ENCODE assay signal across 20 mouse cellular contexts in genomic region chr7:64651963-64652362, GRCm38 (mm10).
"Had no signal": no experiment of that assay in that cellular context is flagged by ENCODE, and none has a peak within 500 bp of the region (broad histone marks: within the 10 kb centered on the region; RNA-seq: fewer than 3 reads in every experiment).

No protein-coding gene starts in this region.

- H3K9ac ChIP-seq: kidney, embryonic 15.5 days; limb, embryonic 13.5 days; liver, embryonic 12.5 days; liver, embryonic 15.5 days; lung, embryonic 15.5 days had no signal

- H3K9me3 ChIP-seq: kidney, embryonic 15.5 days; limb, embryonic 10.5 days; limb, embryonic 13.5 days; liver, embryonic 15.5 days; lung, embryonic 15.5 days had no signal

- H3K4me3 ChIP-seq: kidney, embryonic 15.5 days; limb, embryonic 10.5 days; limb, embryonic 13.5 days; liver, embryonic 12.5 days; liver, embryonic 15.5 days; lung, embryonic 15.5 days; megakaryocyte, embryonic 14.5 days had no signal

- H3K27ac ChIP-seq: kidney, embryonic 15.5 days; limb, embryonic 10.5 days; limb, embryonic 13.5 days; liver, embryonic 12.5 days; liver, embryonic 15.5 days; lung, embryonic 15.5 days had no signal

- DNase-seq: kidney, adult 11 months; kidney, adult 8-10 months; kidney, postnatal 10 days; kidney, postnatal 4 days; layer of hippocampus, adult 9-11 months; layer of hippocampus, postnatal 36 days; liver; lung, adult 18-20 months; lung, postnatal 10 days; lung, postnatal 36 days; thymus, adult 18-20 months; thymus, postnatal 36 days had no signal

- H3K27me3 ChIP-seq: kidney, embryonic 15.5 days; limb, embryonic 13.5 days; liver, embryonic 12.5 days; liver, embryonic 15.5 days; lung, embryonic 15.5 days; megakaryocyte, embryonic 14.5 days had no signal

- ATAC-seq: liver, embryonic 12.5 days had no signal

- H3K4me2 ChIP-seq: kidney, embryonic 15.5 days; limb, embryonic 13.5 days; liver, embryonic 12.5 days; liver, embryonic 15.5 days; lung, embryonic 15.5 days; midbrain, embryonic 11.5 days had no signal

- H3K4me1 ChIP-seq: kidney, embryonic 15.5 days; limb, embryonic 13.5 days; liver, embryonic 12.5 days; liver, embryonic 15.5 days; lung, embryonic 15.5 days; megakaryocyte, embryonic 14.5 days had no signal

- H3K36me3 ChIP-seq: kidney, embryonic 15.5 days; limb, embryonic 10.5 days; limb, embryonic 13.5 days; liver, embryonic 12.5 days; liver, embryonic 15.5 days; lung, embryonic 15.5 days had no signal
